Mouse (Mus musculus) embryonic fibroblast, embryonic 13.5 days (primary cell): ENCODE measurements at regions not wholly inside any gene's neighbourhood (a gene's known extent, or its start where the extent isn't known, plus 50 kb on each side); places are given as distances from the start of the nearest gene placed in this dataset.

ENCODE experiments used
- CTCF ChIP-seq: IDR thresholded peaks from 2 replicates; pipeline ENCODE4 v1.5.1; 2011; ENCODE audit warnings: mild to moderate bottlenecking, control low read depth, low read length, moderate library complexity, borderline replicate concordance; ENCODE audit not compliant: insufficient read depth
- POLR2A ChIP-seq: IDR thresholded peaks from 2 replicates; pipeline ENCODE4 v1.6.1; 2011; ENCODE audit warnings: low read depth, mild to moderate bottlenecking, control low read depth, low read length, moderate library complexity

DNA sequence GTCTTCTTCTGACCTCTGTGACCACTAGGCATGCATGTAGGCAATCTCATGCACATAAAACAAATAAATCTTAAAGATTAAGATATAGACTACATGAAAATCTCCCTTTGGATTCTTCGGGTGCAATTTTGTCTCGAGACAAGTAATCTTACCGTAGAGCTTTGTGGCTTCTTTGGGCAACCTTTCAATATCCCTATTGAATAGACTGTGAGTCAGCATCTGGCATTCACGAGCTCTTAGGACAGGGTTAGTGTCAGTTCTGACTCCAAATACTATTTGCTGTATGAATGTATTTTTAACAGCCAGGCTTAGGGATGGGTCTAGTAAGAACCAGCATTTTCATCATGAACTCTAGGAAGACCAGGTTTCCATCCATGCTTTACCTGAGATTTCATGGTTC lies 208.7 kb upstream of the Pik3r1 start:
- TF ChIP-seq CTCF (no peak), POLR2A (no peak)
